In genomic region chr9:57559568-57559967, GRCm38 (mm10) we compare ENCODE assay signal across 17 mouse cellular contexts.
"Had no signal": no experiment of that assay in that cellular context is flagged by ENCODE, and none has a peak within 500 bp of the region (broad histone marks: within the 10 kb centered on the region; RNA-seq: fewer than 3 reads in every experiment).

No protein-coding gene starts in this region.

- H3K27ac ChIP-seq: liver, embryonic 15.5 days; stomach, postnatal 0 days had no signal

- H3K27me3 ChIP-seq: lung, embryonic 15.5 days; midbrain, embryonic 12.5 days; neural tube, embryonic 15.5 days; stomach, embryonic 15.5 days had no signal

- DNase-seq: liver, postnatal 0 days; lung, adult 2 months; lung, postnatal 14 days; lung, postnatal 36 days; right cerebral cortex, postnatal 14 days; thymus, adult 2 months; thymus, postnatal 25 days; thymus, postnatal 4 days had no signal

- H3K9me3 ChIP-seq: liver, embryonic 15.5 days; lung, embryonic 15.5 days; midbrain, embryonic 10.5 days; midbrain, embryonic 12.5 days; neural tube, embryonic 13.5 days; neural tube, embryonic 15.5 days; stomach, embryonic 15.5 days had no signal

- ATAC-seq: liver, postnatal 0 days; lung, postnatal 0 days had no signal

- H3K9ac ChIP-seq: liver, embryonic 15.5 days; stomach, embryonic 15.5 days had no signal

- H3K36me3 ChIP-seq: liver, embryonic 15.5 days; lung, embryonic 15.5 days; midbrain, embryonic 10.5 days; midbrain, embryonic 12.5 days; neural tube, embryonic 13.5 days; neural tube, embryonic 15.5 days; stomach, embryonic 15.5 days had no signal
